Mouse (Mus musculus) CH12.LX (cell line): ENCODE data around the gene Hoxd4. TPM values are rescaled to one million over a fixed set of nuclear protein-coding genes. Genes with fewer than 3 reads are reported as not detected.

ENCODE experiments used
- DNase-seq: peaks from one replicate; pipeline ENCODE4 v3.0.0-alpha.2; 2013; ENCODE audit errors: extremely low read depth
- H3K27ac ChIP-seq: 2 replicates; pipeline ENCODE4 v1.5.1; 2012; ENCODE audit warnings: low read depth, mild to moderate bottlenecking, control low read depth, moderate library complexity; ENCODE audit not compliant: insufficient read depth
- H3K27me3 ChIP-seq: replicated peaks from 2 replicates; pipeline ENCODE3; 2012; ENCODE audit warnings: inconsistent platforms
- H3K36me3 ChIP-seq, 2 experiments: replicated peaks in 1 of 2; 2 replicates each; pipeline versions ENCODE3 to v1.6.1; 2012; ENCODE audit warnings: inconsistent platforms in 1 of 2, low read length in 1 of 2, mild to moderate bottlenecking in 1 of 2, mixed read lengths in 1 of 2, moderate library complexity in 1 of 2; ENCODE audit not compliant: control insufficient read depth in 1 of 2, insufficient read depth in 1 of 2
- H3K4me1 ChIP-seq, 2 experiments: 2 replicates each; pipeline ENCODE4 v1.6.1; 2012; ENCODE audit warnings: inconsistent platforms in 1 of 2, moderate library complexity in 1 of 2; ENCODE audit not compliant: insufficient read depth in 2 of 2, control insufficient read depth in 1 of 2
- H3K4me2 ChIP-seq: 2 replicates; pipeline ENCODE4 v1.6.1; 2012; ENCODE audit warnings: low read depth, mild to moderate bottlenecking, control low read depth; ENCODE audit not compliant: poor library complexity, insufficient read depth, severe bottlenecking
- H3K4me3 ChIP-seq, 3 experiments: fragments of 150-350 bp in 1 of 3; sonication (generic) in 1 of 3; replicated peaks in 1 of 3; 2 replicates each; pipeline versions ENCODE3 to v1.5.1; 2011 to 2012; ENCODE audit warnings: low read depth in 2 of 3, low read length in 2 of 3, mild to moderate bottlenecking in 2 of 3, moderate library complexity in 2 of 3, control low read depth in 1 of 3, improper control_type of control experiment in 1 of 3, inconsistent platforms in 1 of 3, mixed read lengths in 1 of 3; ENCODE audit not compliant: poor library complexity in 1 of 3
- H3K79me2 ChIP-seq: replicated peaks from 2 replicates; pipeline ENCODE4 v1.6.1; 2012; ENCODE audit warnings: mild to moderate bottlenecking, moderate library complexity; ENCODE audit not compliant: control insufficient read depth, poor library complexity, insufficient read depth, severe bottlenecking; ENCODE audit errors: extremely low read depth
- H3K9ac ChIP-seq: 2 replicates; pipeline ENCODE4 v1.6.1; 2012; ENCODE audit warnings: low read depth, mild to moderate bottlenecking, control low read depth, moderate library complexity; ENCODE audit not compliant: insufficient read depth
- H3K9me3 ChIP-seq: replicated peaks from 2 replicates; pipeline ENCODE3; 2012; ENCODE audit warnings: low read length, inconsistent platforms, mixed read lengths
- BHLHE40 ChIP-seq: IDR thresholded peaks from 2 replicates; pipeline ENCODE4 v1.6.1; 2011; ENCODE audit warnings: mild to moderate bottlenecking, low read depth, low read length, improper control_type of control experiment
- CHD1 ChIP-seq: IDR thresholded peaks from 2 replicates; pipeline ENCODE4 v1.6.1; 2012; ENCODE audit warnings: low read depth, low read length, improper control_type of control experiment, inconsistent platforms
- ELF1 ChIP-seq: IDR thresholded peaks from 2 replicates; pipeline ENCODE4 v1.6.1; 2014; ENCODE audit warnings: low read depth, mild to moderate bottlenecking, inconsistent platforms, low read length, improper control_type of control experiment
- ETS1 ChIP-seq: conservative IDR thresholded peaks from 2 replicates; pipeline ENCODE4 v1.6.1; 2012; ENCODE audit warnings: low read depth, mild to moderate bottlenecking, inconsistent platforms, low read length, improper control_type of control experiment, moderate library complexity
- GABPA ChIP-seq: IDR thresholded peaks from 2 replicates; pipeline ENCODE4 v1.6.1; 2012; ENCODE audit warnings: low read depth, low read length, improper control_type of control experiment, inconsistent platforms; ENCODE audit not compliant: insufficient replicate concordance
- HCFC1 ChIP-seq: IDR thresholded peaks from 2 replicates; pipeline ENCODE4 v1.6.1; 2012; ENCODE audit warnings: low read depth, mild to moderate bottlenecking, inconsistent platforms, low read length, improper control_type of control experiment
- JUN ChIP-seq: IDR thresholded peaks from 2 replicates; pipeline ENCODE4 v1.6.1; 2011; ENCODE audit warnings: low read depth, mild to moderate bottlenecking, low read length, improper control_type of control experiment, moderate library complexity; ENCODE audit not compliant: insufficient read depth
- KAT2A ChIP-seq: IDR thresholded peaks from 2 replicates; pipeline ENCODE4 v1.6.1; 2012; ENCODE audit warnings: low read length, improper control_type of control experiment, inconsistent platforms; ENCODE audit not compliant: insufficient replicate concordance
- MEF2A ChIP-seq: IDR thresholded peaks from 2 replicates; pipeline ENCODE4 v1.6.1; 2014; ENCODE audit warnings: low read depth, mild to moderate bottlenecking, inconsistent platforms, low read length, improper control_type of control experiment, borderline replicate concordance
- MYC ChIP-seq: IDR thresholded peaks from 2 replicates; pipeline ENCODE4 v1.6.1; 2011; ENCODE audit warnings: low read depth, mild to moderate bottlenecking, improper control_type of control experiment, low read length
- NELFE ChIP-seq: IDR thresholded peaks from 2 replicates; pipeline ENCODE4 v1.6.1; 2011; ENCODE audit warnings: low read depth, low read length, improper control_type of control experiment
- NRF1 ChIP-seq: IDR thresholded peaks from 2 replicates; pipeline ENCODE4 v1.6.1; 2014; ENCODE audit warnings: low read depth, mild to moderate bottlenecking, inconsistent platforms, low read length, improper control_type of control experiment, moderate library complexity
- PAX5 ChIP-seq: IDR thresholded peaks from 2 replicates; pipeline ENCODE4 v1.6.1; 2012; ENCODE audit warnings: low read length, inconsistent platforms, mixed read lengths
- RCOR1 ChIP-seq: conservative IDR thresholded peaks from 2 replicates; pipeline ENCODE4 v1.6.1; 2012; ENCODE audit warnings: low read depth, mild to moderate bottlenecking, inconsistent platforms, low read length, improper control_type of control experiment
- SIN3A ChIP-seq: IDR thresholded peaks from 2 replicates; pipeline ENCODE4 v1.6.1; 2012; ENCODE audit warnings: low read length, improper control_type of control experiment, inconsistent platforms
- TBP ChIP-seq: conservative IDR thresholded peaks from 2 replicates; pipeline ENCODE4 v1.6.1; 2011; ENCODE audit warnings: low read depth, low read length, improper control_type of control experiment
- TCF12 ChIP-seq: IDR thresholded peaks from 2 replicates; pipeline ENCODE4 v1.6.1; 2014; ENCODE audit warnings: low read depth, mild to moderate bottlenecking, inconsistent platforms, low read length, improper control_type of control experiment
- USF2 ChIP-seq: conservative IDR thresholded peaks from 2 replicates; pipeline ENCODE4 v1.6.1; 2011; ENCODE audit warnings: low read depth, low read length, improper control_type of control experiment
- ZMIZ1 ChIP-seq: IDR thresholded peaks from 2 replicates; pipeline ENCODE4 v1.6.1; 2012; ENCODE audit warnings: low read depth, mild to moderate bottlenecking, inconsistent platforms, low read length, improper control_type of control experiment
- ZNF384 ChIP-seq: IDR thresholded peaks from 2 replicates; pipeline ENCODE4 v1.6.1; 2012; ENCODE audit warnings: low read depth, low read length, improper control_type of control experiment, inconsistent platforms
- dilution Hi-C: fragments of 300-500 bp; cut with MboI; formaldehyde crosslinking; loops from 2 replicates; pipeline ENCODE4 v1.14.3; 2020; ENCODE audit warnings: low sequenced_read_pairs; ENCODE audit not compliant: extremely low pct_unique_long_range_greater_than_20kb, extremely low pct_ligation_motif_present
- in situ Hi-C: fragments of 300-500 bp; cut with MboI; formaldehyde crosslinking; loops from 3 replicates; pipeline ENCODE4 v1.14.3; 2019; ENCODE audit warnings: low sequenced_read_pairs, low pct_ligation_motif_present, low pct_unique_long_range_greater_than_20kb, mixed read lengths
- polyA plus RNA-seq: library from polyadenylated mRNA; unstranded; fragments of >175 nt; gene quantifications from 2 replicates; pipeline ENCODE4 v1.2.1, GENCODE M21; 2012; ENCODE audit warnings: low read depth; ENCODE audit not compliant: insufficient read length
- total RNA-seq, 2 experiments: library from RNA; depleted of rRNA; stranded (reverse); fragments of 300-350 nt in 1 of 2; fragments of >200 nt in 1 of 2; gene quantifications; 2 replicates each; pipeline ENCODE4 v1.2.3; 2012 to 2014

The Hoxd4 gene
- total and polyA plus RNA-seq, 3 experiments: 6.0 to 9.8 (median 6.3) TPM

DNA sequence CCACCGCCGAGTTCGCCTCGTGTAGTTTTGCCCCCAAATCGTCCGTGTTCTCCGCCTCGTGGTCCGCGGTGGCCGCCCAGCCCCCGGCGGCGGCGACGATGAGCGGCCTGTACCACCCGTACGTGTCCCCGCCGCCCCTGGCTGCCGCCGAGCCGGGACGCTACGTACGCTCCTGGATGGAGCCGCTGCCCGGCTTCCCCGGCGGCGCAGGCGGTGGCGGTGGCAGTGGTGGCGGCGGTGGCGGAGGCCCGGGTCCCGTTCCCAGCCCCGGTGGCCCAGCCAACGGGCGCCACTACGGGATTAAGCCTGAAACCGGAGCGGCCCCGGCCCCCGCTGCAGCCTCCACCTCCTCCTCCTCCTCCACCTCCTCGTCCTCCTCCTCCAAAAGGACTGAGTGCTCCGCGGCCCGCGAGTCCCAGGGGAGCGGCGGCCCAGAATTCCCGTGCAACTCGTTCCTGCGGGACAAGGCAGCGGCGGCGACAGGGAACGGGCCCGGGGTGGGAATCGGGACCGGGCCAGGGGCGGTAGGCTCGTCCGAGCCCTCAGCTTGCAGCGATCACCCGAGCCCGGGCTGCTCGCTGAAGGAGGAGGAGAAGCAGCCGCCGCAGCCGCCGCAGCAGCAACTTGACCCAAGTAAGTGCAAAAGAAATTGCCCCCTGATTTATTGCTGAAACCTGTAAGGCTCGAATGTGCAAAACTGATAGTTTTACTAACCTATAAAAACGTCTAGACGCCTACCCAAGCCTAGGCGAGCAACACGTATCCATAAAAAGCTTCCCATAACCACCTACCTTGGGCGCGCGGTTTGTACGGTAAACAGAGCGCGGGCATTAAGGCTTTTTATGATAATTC lies 13.3 kb upstream of the Hoxd4 start:
- Histone ChIP-seq H3K27ac (no peak overlapping the region), H3K4me2 (no peak overlapping the region), H3K4me3 (no peak overlapping the region), H3K4me1 (no peaks in the 10 kb centered on the region), H3K27me3 (no peaks in the 10 kb centered on the region), H3K36me3 (no peaks in the 10 kb centered on the region), H3K9ac (no peak overlapping the region), H3K9me3 (peaks cover 11% of the 10 kb centered on the region), H3K79me2 (no peaks in the 10 kb centered on the region)
- dilution Hi-C loops (no loop called here), in situ Hi-C loops (loop anchor here (10.0 to 25.0 kb wide), 2 partner anchors 446 to 614 kb away; no protein-coding TSS in a partner anchor)
- no peak for TF ChIP-seq ETS1
- no peak for TF ChIP-seq PAX5
- no peak for TF ChIP-seq SIN3A
- TF ChIP-seq CHD1: no peak
- TF ChIP-seq TBP: no peak
- TF ChIP-seq ZMIZ1: no peak
- no peak for TF ChIP-seq JUN
- TF ChIP-seq ZNF384: no peak
- TF ChIP-seq MYC: no peak
- no peak for TF ChIP-seq USF2
- TF ChIP-seq ELF1: no peak
- TF ChIP-seq NRF1: no peak
- no peak for TF ChIP-seq TCF12
- TF ChIP-seq MEF2A: no peak
- no peak for TF ChIP-seq RCOR1
- TF ChIP-seq GABPA: no peak
- DNase-seq: no peak

DNA sequence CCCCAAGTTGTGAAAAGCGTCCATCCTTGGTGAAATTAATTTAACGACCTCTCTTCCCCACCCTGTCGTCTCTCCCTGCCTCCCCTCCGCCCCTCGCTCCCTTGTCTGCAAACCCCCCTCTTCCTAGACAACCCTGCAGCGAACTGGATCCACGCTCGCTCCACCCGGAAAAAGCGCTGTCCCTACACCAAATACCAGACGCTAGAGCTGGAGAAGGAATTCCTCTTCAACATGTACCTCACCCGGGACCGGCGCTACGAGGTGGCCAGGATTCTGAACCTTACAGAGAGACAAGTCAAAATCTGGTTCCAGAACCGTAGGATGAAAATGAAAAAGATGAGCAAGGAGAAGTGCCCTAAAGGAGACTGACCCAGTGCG lies 12.7 kb upstream of the Hoxd4 start:
- no peaks in the 10 kb centered on the region for H3K4me1 ChIP-seq
- H3K79me2 ChIP-seq: no peaks in the 10 kb centered on the region
- H3K9me3 ChIP-seq: peaks cover 11% of the 10 kb centered on the region
- no peak overlapping the region for H3K9ac ChIP-seq
- dilution Hi-C loops (no loop called here), in situ Hi-C loops (loop anchor here (10.0 to 25.0 kb wide), 2 partner anchors 446 to 613 kb away; no protein-coding TSS in a partner anchor)
- H3K27me3 ChIP-seq: no peaks in the 10 kb centered on the region
- no peak for TF ChIP-seq ZMIZ1
- no peak for TF ChIP-seq TBP
- no peak for TF ChIP-seq BHLHE40
- no peak for TF ChIP-seq HCFC1
- TF ChIP-seq KAT2A: no peak
- no peak for TF ChIP-seq NELFE
- TF ChIP-seq MYC: no peak
- no peak for TF ChIP-seq NRF1
- no peak for TF ChIP-seq ELF1
- no peak for DNase-seq
- H3K27ac ChIP-seq: no peak overlapping the region
- no peak overlapping the region for H3K4me2 ChIP-seq
- H3K4me3 ChIP-seq: no peak overlapping the region
- no peaks in the 10 kb centered on the region for H3K36me3 ChIP-seq
